Mouse (Mus musculus) limb, embryonic 14.5 days (tissue): ENCODE measurements around the gene Zan. TPM values are rescaled to one million over a fixed set of nuclear protein-coding genes. Genes with fewer than 3 reads are reported as not detected.

Experiments used
- ATAC-seq: fragments of 200-750 bp; cut with Nextera tagmentation; 2 replicates; pipeline ENCODE4 v1.8.0; 2017; ENCODE audit warnings: low read depth, moderate number of reproducible peaks, moderate TSS enrichment; ENCODE audit not compliant: low FRiP score
- DNase-seq: peaks from one replicate; pipeline ENCODE4 v3.0.0-alpha.2; 2015; ENCODE audit warnings: low spot score
- H3K27ac ChIP-seq: fragments of 300-500 bp; sonication (generic); replicated peaks from 2 replicates; pipeline ENCODE4 v1.5.1; 2014; ENCODE audit warnings: low read depth, mild to moderate bottlenecking, low read length, moderate library complexity, mixed read lengths
- H3K27me3 ChIP-seq: fragments of 300-500 bp; sonication (generic); 2 replicates; pipeline ENCODE4 v1.6.1; 2014; ENCODE audit warnings: low read length, mixed read lengths; ENCODE audit not compliant: control insufficient read depth, insufficient read depth
- H3K36me3 ChIP-seq: fragments of 300-500 bp; sonication (generic); 2 replicates; pipeline ENCODE4 v1.6.1; 2014; ENCODE audit warnings: mild to moderate bottlenecking, low read length, moderate library complexity, mixed read lengths; ENCODE audit not compliant: control insufficient read depth, insufficient read depth
- H3K4me1 ChIP-seq: fragments of 300-500 bp; sonication (generic); 2 replicates; pipeline ENCODE4 v1.6.1; 2014; ENCODE audit warnings: antibody characterized with exemption, low read length, mixed read lengths; ENCODE audit not compliant: control insufficient read depth, insufficient read depth
- H3K4me2 ChIP-seq: fragments of 300-500 bp; sonication (generic); replicated peaks from 2 replicates; pipeline ENCODE4 v1.6.1; 2014; ENCODE audit warnings: low read depth, mild to moderate bottlenecking, low read length, moderate library complexity; ENCODE audit not compliant: severe bottlenecking
- H3K4me3 ChIP-seq: fragments of 300-500 bp; sonication (generic); replicated peaks from 2 replicates; pipeline ENCODE4 v1.5.1; 2014; ENCODE audit warnings: low read length
- H3K9ac ChIP-seq: fragments of 300-500 bp; sonication (generic); 2 replicates; pipeline ENCODE4 v1.6.1; 2014; ENCODE audit warnings: mild to moderate bottlenecking, low read depth, low read length, moderate library complexity; ENCODE audit not compliant: severe bottlenecking
- H3K9me3 ChIP-seq: fragments of 300-500 bp; sonication (generic); 2 replicates; pipeline ENCODE4 v1.6.1; 2016; ENCODE audit warnings: low read length; ENCODE audit not compliant: control insufficient read depth
- POLR2A ChIP-seq: fragments of 200-500 bp; IDR thresholded peaks from 2 replicates; pipeline ENCODE4 v1.8.0; 2012; ENCODE audit warnings: inconsistent platforms, mild to moderate bottlenecking, moderate library complexity, borderline replicate concordance; ENCODE audit not compliant: insufficient read depth, insufficient read length; ENCODE audit errors: extremely low read depth
- WGBS: fragments of 180-500 bp; shearing (Covaris S2); extraction: QIAGEN DNeasy Blood & Tissue Kit; methylation state at CpG from one replicate; pipeline ENCODE4 v1.1.7; 2014; 5-methylcytosine and 5-hydroxymethylcytosine counted together
- polyA plus RNA-seq, 2 experiments: library from polyadenylated mRNA; depleted of rRNA in 1 of 2; stranded (reverse) in 1 of 2; unstranded in 1 of 2; fragments of >200 nt; fragmentation: Nextera tagmentation in 1 of 2; extraction: Ambion mirVana in 1 of 2; gene quantifications; 2 replicates each; pipeline versions ENCODE4 v1.2.1 to v1.2.3; 2012 to 2014

Zan gene
- polyA plus RNA-seq, 2 experiments, result 0.35 TPM; not detected in 1

GRCm38 (mm10) chr5:137377603-137378002 is 99.3 kb downstream of the Zan start:
- ATAC-seq, result 0 out of 2 replicates have a peak, but pooled peaks have one; percentile 8
- WGBS, result 39% methylated on average over 8 of the region's 15 CpGs

GRCm38 (mm10) chr5:137377176-137377575 is 99.7 kb downstream of the Zan start:
- no peaks in the 10 kb centered on the region for H3K9me3 ChIP-seq
- no peak for DNase-seq
- WGBS, result 16% methylated on average over 10 of the region's 11 CpGs
- 0 out of 2 replicates have a peak, but pooled peaks cover 3% of the 10 kb centered on the region for H3K4me1 ChIP-seq
- peak; percentile 14; the same call in 1 of the 2 replicates for ATAC-seq
- no peak for TF ChIP-seq POLR2A
- H3K4me2 ChIP-seq, result peak overlapping the region; percentile 32
- no peak overlapping the region for H3K4me3 ChIP-seq
- H3K36me3 ChIP-seq, result peaks cover 32% of the 10 kb centered on the region
- H3K27ac ChIP-seq, result no peak overlapping the region
- no peaks in the 10 kb centered on the region for H3K27me3 ChIP-seq
- no peak overlapping the region for H3K9ac ChIP-seq

More at GRCm38 (mm10) chr5:137377603-137378002, 99.3 kb downstream of the Zan start:
- Histone ChIP-seq H3K4me2 (peak overlapping the region; percentile 32), H3K9me3 (no peaks in the 10 kb centered on the region), H3K36me3 (peaks cover 28% of the 10 kb centered on the region), H3K4me1 (0 out of 2 replicates have a peak, but pooled peaks cover 3% of the 10 kb centered on the region), H3K27ac (no peak overlapping the region), H3K9ac (no peak overlapping the region), H3K27me3 (no peaks in the 10 kb centered on the region), H3K4me3 (no peak overlapping the region)
- DNase-seq, result no peak
- TF ChIP-seq POLR2A, result no peak

GRCm38 (mm10) chr5:137376722-137377121 is 100.1 kb downstream of the Zan start:
- peak overlapping the region; percentile 32; the same call in 1 of the 2 replicates for H3K4me2 ChIP-seq
- no peak for DNase-seq
- WGBS, result 50% methylated on average over 9 of the region's 9 CpGs

GRCm38 (mm10) chr5:137376198-137376597 is 100.7 kb downstream of the Zan start:
- ATAC-seq, result 0 out of 2 replicates have a peak, but pooled peaks have one; percentile 7
- Histone ChIP-seq H3K4me2 (no peak overlapping the region), H3K9me3 (no peaks in the 10 kb centered on the region), H3K4me3 (no peak overlapping the region), H3K36me3 (peaks cover 42% of the 10 kb centered on the region), H3K4me1 (0 out of 2 replicates have a peak, but pooled peaks cover 3% of the 10 kb centered on the region), H3K9ac (no peak overlapping the region), H3K27ac (no peak overlapping the region), H3K27me3 (no peaks in the 10 kb centered on the region)
- WGBS, result 37% methylated on average over 7 of the region's 7 CpGs
- no peak for TF ChIP-seq POLR2A
- no peak for DNase-seq

More at GRCm38 (mm10) chr5:137376722-137377121, 100.1 kb downstream of the Zan start:
- Histone ChIP-seq H3K9ac (no peak overlapping the region), H3K36me3 (peaks cover 37% of the 10 kb centered on the region), H3K27ac (no peak overlapping the region), H3K4me3 (no peak overlapping the region), H3K4me1 (0 out of 2 replicates have a peak, but pooled peaks cover 3% of the 10 kb centered on the region), H3K27me3 (no peaks in the 10 kb centered on the region), H3K9me3 (no peaks in the 10 kb centered on the region)
- ATAC-seq, result peak; percentile 14; the same call in 1 of the 2 replicates
- TF ChIP-seq POLR2A, result no peak

GRCm38 (mm10) chr5:137375627-137376026 is 101.2 kb downstream of the Zan start:
- no peak for TF ChIP-seq POLR2A
- no peak for ATAC-seq
- 43% methylated on average over 2 of the region's 2 CpGs for WGBS
- DNase-seq, result peak; percentile 70
- Histone ChIP-seq H3K27ac (peak overlapping the region; percentile 26; the same call in 1 of the 2 replicates), H3K36me3 (peaks cover 48% of the 10 kb centered on the region), H3K27me3 (no peaks in the 10 kb centered on the region), H3K9me3 (no peaks in the 10 kb centered on the region), H3K4me1 (0 out of 2 replicates have a peak, but pooled peaks cover 3% of the 10 kb centered on the region), H3K9ac (no peak overlapping the region), H3K4me2 (no peak overlapping the region), H3K4me3 (no peak overlapping the region)
